Mouse (Mus musculus) regulatory T cell (primary cell): Measurements from ENCODE around the gene Olfr1232.

Experiments
- in situ Hi-C: fragments of 300-600 bp; cut with MboI, MseI; formaldehyde crosslinking; loops from one replicate; pipeline ENCODE4 v1.15.1; 2025; ENCODE audit warnings: high pct_unique_total_duplicates

Olfr1232 gene

GRCm38 (mm10) chr2:89329575-89329974 lies at the start of gene Olfr1232:
TSS of gene Olfr1232 (minus strand) at chr2:89329675.
- in situ Hi-C loops, result no loop called here

DNA sequence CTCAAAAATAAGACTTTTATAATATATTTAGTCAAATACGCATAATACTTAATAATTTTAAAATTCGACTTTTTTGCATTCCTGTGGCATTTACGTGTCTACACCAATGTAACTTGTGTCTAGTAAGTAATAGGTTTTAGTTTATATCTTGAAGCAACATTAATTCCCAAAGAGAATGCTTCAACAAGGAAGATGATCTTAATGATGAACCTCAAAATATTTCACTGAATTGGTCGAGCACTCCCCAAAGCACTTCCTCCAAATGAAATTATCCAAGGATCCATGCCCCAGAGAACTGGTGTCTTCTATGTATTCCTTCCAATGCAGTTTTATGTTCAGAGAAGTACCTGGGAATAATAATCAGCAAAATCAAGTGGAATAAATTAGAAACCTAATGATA lies 35.3 kb upstream of the Olfr1232 start, which contains the start of gene Olfr1234:
Olfr1234 (minus strand) TSS at position 101 of the 400 bp plus-strand sequence.
- in situ Hi-C loops, result no loop called here

DNA sequence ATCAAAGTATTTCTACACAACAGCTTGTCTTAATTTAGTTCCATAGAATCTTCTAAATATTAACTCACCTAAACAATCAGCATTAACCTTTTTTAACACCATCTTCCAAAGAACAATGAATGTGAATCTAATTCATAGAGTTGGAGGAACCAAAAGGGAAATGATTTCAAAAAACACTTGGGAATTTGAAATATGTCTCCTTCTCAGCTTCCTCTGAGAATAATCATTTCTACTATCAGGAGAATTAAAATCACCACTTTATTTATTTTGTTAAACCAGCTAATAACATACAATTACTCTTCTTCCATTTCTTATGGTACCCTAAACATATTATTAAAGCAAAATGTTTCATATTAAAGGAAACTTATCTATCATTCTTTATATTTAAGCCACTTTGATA lies 12.8 kb upstream of the Olfr1232 start, which contains the start of gene Olfr1233:
Olfr1233 (minus strand) TSS at position 101 of the 400 bp plus-strand sequence.
- in situ Hi-C loops, result no loop called here

DNA sequence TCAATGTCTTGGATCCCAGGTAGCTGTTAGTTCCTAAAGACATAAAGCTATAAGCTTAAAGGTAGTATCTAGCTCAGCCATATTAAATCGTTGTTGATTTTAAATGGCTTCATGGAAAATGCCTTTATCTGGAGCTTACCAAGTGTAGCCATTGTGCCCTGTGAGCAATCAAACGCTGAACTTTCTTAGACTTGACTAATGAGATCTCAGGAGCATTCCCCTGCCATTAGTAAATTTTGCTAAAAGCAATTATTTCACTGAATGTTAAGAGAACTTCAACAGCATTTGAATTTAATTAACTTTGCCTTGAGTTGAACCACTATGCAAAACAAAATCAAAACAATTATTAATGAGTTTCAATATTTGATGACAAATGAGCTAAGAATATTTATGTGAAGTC lies 22.5 kb downstream of the Olfr1232 start, which contains the start of gene Olfr1231:
Olfr1231 (minus strand) TSS at position 101 of the 400 bp plus-strand sequence.
- in situ Hi-C loops, result no loop called here

DNA sequence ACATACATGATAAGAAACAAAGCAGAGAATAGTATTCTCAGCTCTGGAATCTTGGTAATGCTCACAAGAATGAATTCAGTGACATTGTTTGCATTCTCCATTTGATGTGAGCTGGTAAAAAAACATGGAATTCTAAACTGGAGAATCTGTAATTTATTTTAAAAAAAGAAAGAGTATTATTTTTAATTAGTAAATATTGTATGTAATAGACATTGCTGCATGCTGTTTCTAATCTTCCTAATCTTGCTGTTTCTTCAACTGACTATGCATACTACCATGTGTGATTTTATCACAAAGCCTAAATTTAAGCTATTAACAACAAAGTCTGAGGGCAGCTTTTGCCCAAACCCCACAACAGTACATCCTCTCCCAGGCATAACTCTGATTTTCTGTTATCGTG lies 32.3 kb downstream of the Olfr1232 start, which contains the start of gene Olfr1230:
Olfr1230 (minus strand) TSS at position 101 of the 400 bp plus-strand sequence.
- in situ Hi-C loops, result no loop called here

- in situ Hi-C loops, result no loop called here
These were observed 41.6 kb downstream of the Olfr1232 start, which contains the start of gene Olfr1229 for GRCm38 (mm10) chr2:89287914-89288313. TSS of gene Olfr1229 (minus strand) at chr2:89288014.
